Mouse (Mus musculus): ENCODE measurements around the gene Ppp1r14d. TPM values are rescaled to one million over a fixed set of nuclear protein-coding genes. Genes with fewer than 3 reads are reported as not detected.

The Ppp1r14d gene
- polyA plus RNA-seq, 1 experiment from 2014 or later = not detected

DNA sequence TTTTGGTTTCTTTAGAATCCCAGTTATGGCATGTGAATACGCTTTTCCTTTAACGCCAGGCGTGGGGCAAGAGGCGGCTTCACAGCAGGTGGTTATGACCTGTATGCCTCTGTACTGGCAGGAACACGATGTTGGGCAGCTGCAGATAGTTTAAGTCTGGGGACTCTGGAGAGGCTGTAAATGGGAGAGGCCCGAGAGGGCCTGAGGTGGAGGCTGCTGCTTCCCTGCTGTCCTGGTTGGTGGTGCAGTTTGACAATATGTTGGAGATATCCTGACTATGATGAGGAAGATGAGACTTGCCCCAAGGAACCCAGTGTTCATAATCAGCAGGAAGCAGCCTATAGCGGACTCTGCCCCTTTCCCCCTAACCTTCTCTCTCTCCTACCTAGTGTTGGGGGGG lies 46.8 kb downstream of the Ppp1r14d start:
- H3K27ac ChIP-seq = no peak overlapping the region
- H3K9me3 ChIP-seq = no peaks in the 10 kb centered on the region
- H3K36me3 ChIP-seq (replicated peaks) = peaks cover 19% of the 10 kb centered on the region
- 78% methylated on average over 7 of the region's 7 CpGs for WGBS
- ATAC-seq (replicated peaks) = no peak
- no peak overlapping the region for H3K9ac ChIP-seq
- H3K4me1 ChIP-seq = no peaks in the 10 kb centered on the region
- no peaks in the 10 kb centered on the region for H3K27me3 ChIP-seq (replicated peaks)
- H3K4me3 ChIP-seq = no peak overlapping the region
- H3K4me2 ChIP-seq = no peak overlapping the region

DNA sequence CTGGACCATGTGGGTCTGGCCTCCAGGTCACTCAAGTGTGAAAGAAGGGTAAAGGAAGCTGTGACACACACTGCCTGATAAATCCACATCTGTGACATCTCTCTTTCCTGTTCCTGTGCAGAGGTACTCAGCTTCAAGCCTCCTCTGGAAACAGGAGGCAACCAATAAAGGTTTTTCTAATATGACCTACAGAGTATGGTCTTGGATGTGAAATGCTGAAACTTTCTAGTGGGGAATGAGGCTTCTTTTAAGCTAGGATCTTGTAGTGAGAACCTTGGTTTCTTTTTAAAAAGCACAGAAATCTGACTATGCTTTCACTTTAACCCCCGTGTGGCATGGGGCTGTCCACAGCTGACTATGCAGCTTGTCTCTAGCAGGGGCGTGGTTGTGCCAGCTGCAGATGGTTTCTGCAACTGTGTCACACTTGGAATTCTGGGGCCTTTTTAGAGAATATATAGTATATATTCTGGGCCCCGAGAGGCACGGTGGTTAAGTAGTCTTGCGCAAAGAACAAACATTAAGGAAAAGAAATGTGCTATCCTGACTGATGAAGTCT lies 52.2 kb downstream of the Ppp1r14d start:
- WGBS = 90% methylated on average over 5 of the region's 5 CpGs
- Histone ChIP-seq H3K4me3 (no peak overlapping the region), H3K4me2 (no peak overlapping the region), H3K4me1 (peaks cover 16% of the 10 kb centered on the region), H3K27me3 (replicated peaks) (no peaks in the 10 kb centered on the region), H3K36me3 (replicated peaks) (peaks cover 12% of the 10 kb centered on the region; the same call in 1 of the 2 replicates), H3K27ac (no peak overlapping the region), H3K9ac (no peak overlapping the region), H3K9me3 (no peaks in the 10 kb centered on the region)
- ATAC-seq (replicated peaks) = no peak

DNA sequence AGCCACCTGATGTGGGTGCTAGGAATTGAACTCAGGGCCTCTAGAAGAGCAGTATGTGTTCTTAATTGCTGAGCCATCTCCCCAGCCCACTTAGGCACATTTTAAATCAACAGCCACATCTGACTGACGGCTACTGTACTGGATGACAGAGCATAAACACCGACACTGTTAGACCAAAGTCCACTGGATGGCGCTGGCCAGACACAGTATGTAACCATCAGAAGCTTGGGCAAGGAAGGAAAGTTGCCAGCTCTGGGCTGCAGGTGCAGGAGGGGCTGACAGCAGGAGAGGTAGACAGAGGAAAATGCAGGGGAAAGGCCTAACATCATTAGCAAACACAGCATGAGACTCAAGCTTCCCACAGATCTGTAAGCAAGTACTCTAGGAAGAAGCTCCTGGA lies 52.9 kb downstream of the Ppp1r14d start:
- no peak for ATAC-seq (replicated peaks)
- no peak overlapping the region for H3K4me2 ChIP-seq

DNA sequence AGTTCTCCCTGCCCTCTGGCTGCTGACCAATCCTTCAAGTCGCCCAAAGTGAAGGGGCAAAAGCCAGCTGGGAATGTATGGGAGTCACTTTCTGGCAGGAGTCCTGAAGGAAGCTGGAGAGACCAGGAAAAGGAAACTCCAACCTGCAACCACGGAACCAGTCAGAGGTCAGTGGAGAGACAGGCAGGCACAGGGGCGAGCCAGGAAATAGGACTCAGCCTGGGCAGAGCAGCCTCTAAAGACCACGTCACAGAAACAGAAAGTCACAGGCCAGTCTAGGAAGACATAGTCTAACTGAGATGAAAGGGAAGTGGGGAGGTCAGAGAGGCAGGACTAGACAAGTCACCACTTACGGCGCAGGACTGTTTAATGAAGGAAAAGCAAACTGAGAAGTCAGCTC lies 54.1 kb downstream of the Ppp1r14d start:
- H3K36me3 ChIP-seq (replicated peaks) = peaks cover 8% of the 10 kb centered on the region; the same call in 1 of the 2 replicates
- H3K4me2 ChIP-seq = no peak overlapping the region
- no peak overlapping the region for H3K27ac ChIP-seq
- no peak overlapping the region for H3K9ac ChIP-seq
- no peak overlapping the region for H3K4me3 ChIP-seq
- H3K4me1 ChIP-seq = peaks cover 21% of the 10 kb centered on the region
- H3K9me3 ChIP-seq = no peaks in the 10 kb centered on the region
- ATAC-seq (replicated peaks) = no peak
- H3K27me3 ChIP-seq (replicated peaks) = no peaks in the 10 kb centered on the region
- 71% methylated on average over 6 of the region's 6 CpGs for WGBS

More for the DNA sequence above, 52.9 kb downstream of the Ppp1r14d start:
- peaks cover 8% of the 10 kb centered on the region; the same call in 1 of the 2 replicates for H3K36me3 ChIP-seq (replicated peaks)
- H3K9me3 ChIP-seq = no peaks in the 10 kb centered on the region
- H3K27me3 ChIP-seq (replicated peaks) = no peaks in the 10 kb centered on the region
- H3K9ac ChIP-seq = no peak overlapping the region
- peaks cover 21% of the 10 kb centered on the region for H3K4me1 ChIP-seq
- no peak overlapping the region for H3K27ac ChIP-seq
- 51% methylated on average over 3 of the region's 3 CpGs for WGBS
- no peak overlapping the region for H3K4me3 ChIP-seq

DNA sequence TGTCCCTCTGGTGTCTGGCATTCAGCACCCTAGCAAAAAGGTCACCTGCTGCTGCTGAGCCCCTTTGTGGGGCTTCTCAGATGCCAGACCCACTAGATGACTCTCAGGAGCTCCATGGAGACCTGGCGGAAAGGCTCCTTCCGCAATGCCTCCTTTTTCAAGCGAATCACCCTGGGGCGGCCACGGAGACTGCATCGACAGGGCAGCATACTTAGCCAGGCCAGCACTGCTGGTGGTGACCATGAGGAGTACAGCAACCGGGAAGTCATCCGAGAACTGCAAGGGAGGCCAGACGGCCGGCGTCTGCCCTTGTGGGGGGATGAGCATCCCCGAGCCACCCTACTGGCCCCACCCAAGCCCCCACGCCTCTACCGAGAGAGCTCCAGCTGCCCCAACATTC lies 54.8 kb downstream of the Ppp1r14d start:
- H3K9me3 ChIP-seq = no peaks in the 10 kb centered on the region
- no peaks in the 10 kb centered on the region for H3K27me3 ChIP-seq (replicated peaks)
- H3K27ac ChIP-seq = no peak overlapping the region
- peaks cover 21% of the 10 kb centered on the region for H3K4me1 ChIP-seq
- ATAC-seq (replicated peaks) = no peak
- no peak overlapping the region for H3K4me3 ChIP-seq
- H3K36me3 ChIP-seq (replicated peaks) = peaks cover 2% of the 10 kb centered on the region; the same call in 1 of the 2 replicates
- 59% methylated on average over 14 of the region's 14 CpGs for WGBS
- no peak overlapping the region for H3K4me2 ChIP-seq
- no peak overlapping the region for H3K9ac ChIP-seq

DNA sequence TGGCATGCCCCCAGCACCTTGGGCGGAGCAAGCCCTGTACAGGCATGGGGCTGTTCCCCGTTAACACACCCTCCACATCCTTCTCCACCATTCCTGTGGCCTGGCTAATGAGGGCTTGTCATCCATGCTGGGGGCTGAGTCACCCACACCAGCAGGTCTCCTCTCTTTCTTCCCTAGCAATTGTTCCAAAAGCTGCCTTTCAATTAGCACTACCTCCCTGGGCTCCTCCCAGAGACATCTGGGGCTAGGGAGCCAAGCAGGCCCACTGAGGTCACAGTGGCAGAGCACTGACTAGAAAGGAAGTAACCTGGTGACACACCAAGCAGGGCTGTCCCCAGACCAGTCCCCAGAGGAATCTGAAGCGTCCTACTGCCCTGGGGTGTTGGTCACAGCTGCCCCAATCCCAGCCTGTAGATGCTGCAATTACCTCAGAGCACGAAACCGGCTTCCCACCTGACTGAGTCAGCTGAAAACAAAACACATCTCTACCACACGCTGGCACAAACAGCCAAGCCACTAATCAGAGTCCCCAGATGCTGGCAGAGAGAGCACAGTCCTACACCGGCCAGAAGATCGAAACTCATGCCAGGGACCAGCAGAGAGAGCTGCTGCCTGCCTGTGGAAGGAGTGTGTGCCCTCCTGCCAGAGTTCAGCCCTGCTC lies 55.6 kb downstream of the Ppp1r14d start, which contains the start of gene Gm14137:
TSS of gene Gm14137 (plus strand) at position 519 of the 661 bp plus-strand sequence.
- Histone ChIP-seq H3K4me1 (peaks cover 21% of the 10 kb centered on the region), H3K36me3 (replicated peaks) (no peaks in the 10 kb centered on the region), H3K27me3 (replicated peaks) (no peaks in the 10 kb centered on the region), H3K9me3 (no peaks in the 10 kb centered on the region), H3K4me2 (no peak within 1 kb of the TSS), H3K27ac (no peak within 1 kb of the TSS), H3K9ac (no peak within 1 kb of the TSS), H3K4me3 (no peak within 1 kb of the TSS)
- WGBS = 39% methylated on average over 8 of the region's 8 CpGs
- no peak for ATAC-seq (replicated peaks)

DNA sequence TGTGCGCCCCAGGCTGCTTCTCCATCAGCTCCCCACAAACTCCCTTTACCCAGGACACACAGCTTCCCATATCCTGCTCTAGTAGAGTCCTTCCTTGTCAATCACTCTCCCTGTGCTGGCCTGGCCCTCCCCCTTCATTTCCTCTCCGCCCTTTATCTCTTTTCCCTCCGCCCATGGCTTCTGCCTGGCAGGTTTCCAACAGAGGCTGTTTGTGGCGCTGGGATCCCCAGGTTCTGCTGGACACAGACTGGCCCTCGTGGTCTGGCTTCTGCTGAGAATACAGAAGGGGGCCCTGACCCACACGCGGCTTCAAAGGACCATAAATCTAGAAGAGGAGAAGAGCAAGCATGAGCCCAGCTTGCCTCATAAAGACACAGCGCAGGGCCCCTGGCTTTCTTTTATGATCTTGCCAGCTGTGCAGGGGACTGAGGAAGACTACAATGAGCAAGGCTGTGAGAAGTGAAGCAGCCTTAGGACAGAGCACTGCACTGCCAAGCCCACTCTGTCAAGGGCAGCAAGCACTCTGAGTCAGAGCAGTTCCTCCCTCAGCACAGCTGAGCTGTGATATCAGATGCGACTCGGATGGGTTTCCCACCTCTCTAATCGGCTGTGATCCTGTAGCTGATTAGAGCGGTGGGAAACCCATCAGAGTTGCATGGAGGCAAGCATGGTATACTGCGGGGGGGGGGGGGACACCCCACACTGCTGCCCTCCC lies 56.7 kb downstream of the Ppp1r14d start:
- peaks cover 3% of the 10 kb centered on the region for H3K27me3 ChIP-seq (replicated peaks)
- peak overlapping the region; percentile 38; the same call in 1 of the 2 replicates for H3K27ac ChIP-seq
- no peaks in the 10 kb centered on the region for H3K9me3 ChIP-seq
- H3K4me1 ChIP-seq = peaks cover 22% of the 10 kb centered on the region
- H3K4me2 ChIP-seq = peak overlapping the region; percentile 17; the same call in 1 of the 2 replicates
- peak; percentile 40; the same call in 1 of the 2 replicates for ATAC-seq (replicated peaks)
- H3K36me3 ChIP-seq (replicated peaks) = no peaks in the 10 kb centered on the region
- 21% methylated on average over 13 of the region's 13 CpGs for WGBS
- no peak overlapping the region for H3K9ac ChIP-seq
- H3K4me3 ChIP-seq = no peak overlapping the region

DNA sequence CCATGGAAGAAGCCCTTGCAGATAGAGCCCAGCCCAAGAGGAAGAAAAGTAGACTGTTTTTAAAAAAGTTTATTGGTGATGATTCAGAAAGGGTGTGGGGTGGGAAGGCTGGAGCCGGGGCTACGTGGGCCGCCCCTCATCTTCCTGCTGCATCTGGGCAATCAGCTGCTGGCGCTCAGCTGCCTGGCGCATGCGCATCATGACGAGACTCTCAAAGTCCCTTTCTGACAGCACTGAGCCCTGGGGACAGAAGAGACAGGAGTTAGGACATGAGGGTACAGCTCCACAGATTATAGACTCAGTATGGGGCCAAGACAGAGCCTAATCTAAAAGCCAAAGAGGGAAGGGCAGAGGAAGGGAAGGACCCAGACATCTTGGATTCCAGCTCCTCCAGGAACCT lies 57.3 kb downstream of the Ppp1r14d start:
- 77% methylated on average over 7 of the region's 7 CpGs for WGBS
- H3K27ac ChIP-seq = 0 out of 2 replicates have a peak overlapping the region, but pooled peaks have one; percentile 38

DNA sequence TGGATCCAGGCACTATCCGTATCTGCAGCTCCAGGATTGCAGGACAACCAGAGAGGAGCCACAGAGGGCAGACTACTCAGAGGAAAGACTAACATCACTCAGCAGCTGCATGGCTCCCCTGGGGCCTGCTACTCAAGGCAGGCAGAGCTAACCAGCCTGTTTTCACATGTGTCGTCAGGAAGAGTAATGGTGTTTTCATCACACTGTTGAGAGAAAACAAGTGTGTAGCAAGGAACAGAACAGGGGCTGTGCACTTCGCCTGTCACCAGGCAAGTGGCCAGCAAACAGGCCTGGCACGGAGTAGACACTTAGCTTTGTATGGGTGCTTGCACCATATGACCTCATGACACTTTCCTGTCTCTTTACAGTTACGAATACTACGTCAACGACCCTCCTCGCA lies 58.1 kb downstream of the Ppp1r14d start:
- H3K36me3 ChIP-seq (replicated peaks) = no peaks in the 10 kb centered on the region
- H3K27me3 ChIP-seq (replicated peaks) = peaks cover 10% of the 10 kb centered on the region
- ATAC-seq (replicated peaks) = no peak
- H3K9me3 ChIP-seq = no peaks in the 10 kb centered on the region
- no peak overlapping the region for H3K4me2 ChIP-seq
- no peak overlapping the region for H3K27ac ChIP-seq
- H3K4me1 ChIP-seq = peaks cover 36% of the 10 kb centered on the region
- WGBS = 88% methylated on average over 8 of the region's 8 CpGs
- no peak overlapping the region for H3K4me3 ChIP-seq
- H3K9ac ChIP-seq = no peak overlapping the region

More for the DNA sequence above, 57.3 kb downstream of the Ppp1r14d start:
- ATAC-seq (replicated peaks) = no peak
- no peaks in the 10 kb centered on the region for H3K36me3 ChIP-seq (replicated peaks)
- peaks cover 28% of the 10 kb centered on the region for H3K4me1 ChIP-seq
- no peaks in the 10 kb centered on the region for H3K9me3 ChIP-seq
- no peak overlapping the region for H3K9ac ChIP-seq
- H3K27me3 ChIP-seq (replicated peaks) = peaks cover 7% of the 10 kb centered on the region
- no peak overlapping the region for H3K4me2 ChIP-seq
- H3K4me3 ChIP-seq = no peak overlapping the region

DNA sequence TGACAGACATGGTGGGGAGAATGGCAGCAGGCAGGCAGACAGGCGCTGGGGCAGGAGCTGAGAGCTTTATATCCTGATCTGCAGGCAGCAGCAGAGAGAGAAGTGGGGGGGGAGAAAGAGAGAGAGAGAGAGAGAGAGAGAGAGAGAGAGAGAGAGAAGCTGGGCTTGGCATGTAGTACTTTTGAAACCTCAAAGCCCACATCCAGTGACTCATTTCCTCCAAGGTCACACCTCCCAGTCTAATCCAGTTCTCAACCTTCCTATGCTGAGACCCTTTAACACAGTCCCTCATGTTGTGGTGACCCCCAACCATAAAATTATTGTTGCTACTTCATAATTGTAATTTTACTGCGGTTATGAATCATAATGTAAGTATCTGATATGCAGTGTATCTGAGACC lies 59.4 kb downstream of the Ppp1r14d start:
- peaks cover 18% of the 10 kb centered on the region for H3K27me3 ChIP-seq (replicated peaks)
- no peak overlapping the region for H3K9ac ChIP-seq
- no peak overlapping the region for H3K4me2 ChIP-seq
- no peak for ATAC-seq (replicated peaks)
- no peak overlapping the region for H3K4me3 ChIP-seq
- no peaks in the 10 kb centered on the region for H3K9me3 ChIP-seq
- peaks cover 38% of the 10 kb centered on the region for H3K4me1 ChIP-seq
- no peaks in the 10 kb centered on the region for H3K36me3 ChIP-seq (replicated peaks)
- WGBS = 84% methylated on average over 2 of the region's 2 CpGs
- no peak overlapping the region for H3K27ac ChIP-seq
